Mouse (Mus musculus): ENCODE measurements around the gene Zcchc18. TPM values are rescaled to one million over a fixed set of nuclear protein-coding genes. Genes with fewer than 3 reads are reported as not detected.

Zcchc18 gene
- polyA plus RNA-seq, 1 experiment from 2014 or later = 88.8 TPM

DNA sequence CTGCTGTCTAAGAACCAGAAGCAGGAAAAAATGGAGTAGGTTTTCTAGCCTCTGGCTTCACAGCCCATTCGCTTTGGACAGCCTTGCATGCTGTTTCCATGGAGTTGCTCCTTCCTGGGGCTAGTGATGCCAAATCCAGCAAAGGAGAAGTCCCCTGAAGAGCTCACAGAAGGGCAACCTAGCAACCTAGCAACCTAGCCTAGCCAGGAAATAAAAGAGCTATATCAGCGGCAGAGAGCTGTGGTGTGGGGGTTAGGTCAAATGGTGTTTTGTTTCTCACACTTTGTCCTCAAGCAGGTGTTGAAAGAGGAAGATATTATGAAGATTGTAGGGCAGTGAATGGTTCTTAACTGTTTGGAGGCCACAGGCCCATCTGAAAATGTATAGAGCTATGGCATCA is 1.7 kb upstream of the Zcchc18 start:
- Histone ChIP-seq H3K36me3 (ENCODE audit: control insufficient read depth, insufficient read depth, low read length) (no peaks in the 10 kb centered on the region), H3K27me3 (ENCODE audit: control insufficient read depth, insufficient read depth, low read length) (0 out of 2 replicates have a peak, but pooled peaks cover 2% of the 10 kb centered on the region), H3K27ac (ENCODE audit: low read depth, low read length) (no peak overlapping the region), H3K4me1 (ENCODE audit: control insufficient read depth, insufficient read depth, low read length) (no peaks in the 10 kb centered on the region), H3K4me2 (ENCODE audit: low read depth) (no peak overlapping the region), H3K9ac (ENCODE audit: low read length) (no peak overlapping the region), H3K9me3 (ENCODE audit: control insufficient read depth, low read length) (no peaks in the 10 kb centered on the region), H3K4me3 (ENCODE audit: low read depth, low read length) (no peak overlapping the region)
- DNase-seq (ENCODE audit: low spot score) = no peak
- WGBS = 56% methylated on average over 2 of the region's 2 CpGs
- ATAC-seq (ENCODE audit: insufficient read depth, low FRiP score, low TSS enrichment) = no peak

DNA sequence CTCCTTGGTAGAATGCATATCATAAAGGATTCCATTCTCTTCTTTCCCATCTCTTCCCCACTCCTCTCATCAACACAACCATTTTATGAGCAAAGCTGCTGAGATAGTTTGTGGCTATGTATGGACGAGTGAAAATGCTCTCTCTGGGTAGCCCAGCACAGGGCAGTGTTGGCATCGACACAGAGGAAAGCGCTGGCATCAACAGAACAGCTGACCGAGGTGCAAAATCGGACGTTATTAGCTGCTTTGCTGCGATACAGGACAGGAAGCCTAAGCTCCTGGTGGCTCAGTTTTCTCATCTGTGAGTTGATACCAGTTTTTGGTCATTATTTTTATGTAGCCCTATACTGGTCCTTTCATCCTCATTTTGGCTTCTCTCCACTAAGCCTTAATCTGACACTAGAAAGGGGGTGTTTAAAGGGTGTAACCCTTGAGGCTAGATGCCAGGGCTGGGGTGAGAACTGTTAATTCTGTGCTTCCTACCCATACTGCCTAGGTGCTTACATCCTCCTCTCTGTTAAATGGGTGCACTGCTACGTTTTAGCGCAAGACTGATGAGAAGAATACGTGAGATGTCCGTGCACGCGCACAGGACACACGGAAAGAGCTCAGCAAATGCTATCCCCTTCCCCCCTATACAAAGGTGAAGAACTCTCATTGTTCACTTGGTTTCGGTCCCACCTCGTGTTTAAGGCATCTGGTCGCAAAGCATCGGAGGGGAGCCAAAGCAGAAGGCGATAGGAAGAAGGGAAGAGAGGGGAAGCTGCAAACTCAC is 577 bp upstream of the Zcchc18 start:
- Histone ChIP-seq H3K4me2 (ENCODE audit: low read depth) (peak overlapping the region; percentile 47), H3K27me3 (ENCODE audit: control insufficient read depth, insufficient read depth, low read length) (0 out of 2 replicates have a peak, but pooled peaks cover 2% of the 10 kb centered on the region), H3K9me3 (ENCODE audit: control insufficient read depth, low read length) (no peaks in the 10 kb centered on the region), H3K4me1 (ENCODE audit: control insufficient read depth, insufficient read depth, low read length) (no peaks in the 10 kb centered on the region), H3K27ac (ENCODE audit: low read depth, low read length) (0 out of 2 replicates have a peak overlapping the region, but pooled peaks have one; percentile 27), H3K4me3 (ENCODE audit: low read depth, low read length) (peak overlapping the region; percentile 32), H3K36me3 (ENCODE audit: control insufficient read depth, insufficient read depth, low read length) (no peaks in the 10 kb centered on the region), H3K9ac (ENCODE audit: low read length) (peak overlapping the region; percentile 44)
- 21% methylated on average over 19 of the region's 19 CpGs for WGBS
- peak; percentile 56 for ATAC-seq (ENCODE audit: insufficient read depth, low FRiP score, low TSS enrichment)
- no peak for DNase-seq (ENCODE audit: low spot score)

DNA sequence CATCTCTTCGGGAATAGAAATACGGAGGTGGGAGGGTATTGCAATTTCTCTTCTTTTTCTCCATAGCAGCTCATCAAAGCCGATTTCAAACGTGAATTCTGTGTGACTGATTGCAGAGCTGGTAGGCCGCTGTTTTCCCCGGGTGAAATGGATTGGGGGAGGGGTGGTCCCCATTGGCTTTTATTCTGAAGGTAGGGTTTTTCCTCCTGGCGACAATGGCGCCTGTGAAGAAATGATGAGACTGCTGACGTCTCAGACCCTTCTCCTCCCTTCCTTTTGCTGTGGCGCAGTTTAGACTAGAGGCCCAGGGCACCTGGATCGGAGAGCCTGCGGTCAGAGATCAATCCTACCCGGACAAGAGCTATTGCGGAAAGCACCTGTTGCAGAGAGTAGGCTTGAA is 686 bp downstream of the Zcchc18 start:
- WGBS = 33% methylated on average over 14 of the region's 14 CpGs
- Histone ChIP-seq H3K27me3 (ENCODE audit: control insufficient read depth, insufficient read depth, low read length) (0 out of 2 replicates have a peak, but pooled peaks cover 2% of the 10 kb centered on the region), H3K4me3 (ENCODE audit: low read depth, low read length) (peak overlapping the region; percentile 32), H3K27ac (ENCODE audit: low read depth, low read length) (no peak overlapping the region), H3K9me3 (ENCODE audit: control insufficient read depth, low read length) (no peaks in the 10 kb centered on the region), H3K4me1 (ENCODE audit: control insufficient read depth, insufficient read depth, low read length) (no peaks in the 10 kb centered on the region), H3K36me3 (ENCODE audit: control insufficient read depth, insufficient read depth, low read length) (no peaks in the 10 kb centered on the region), H3K9ac (ENCODE audit: low read length) (peak overlapping the region; percentile 46), H3K4me2 (ENCODE audit: low read depth) (peak overlapping the region; percentile 47)
- ATAC-seq (ENCODE audit: insufficient read depth, low FRiP score, low TSS enrichment) (no peak), DNase-seq (ENCODE audit: low spot score) (peak; percentile 27)

DNA sequence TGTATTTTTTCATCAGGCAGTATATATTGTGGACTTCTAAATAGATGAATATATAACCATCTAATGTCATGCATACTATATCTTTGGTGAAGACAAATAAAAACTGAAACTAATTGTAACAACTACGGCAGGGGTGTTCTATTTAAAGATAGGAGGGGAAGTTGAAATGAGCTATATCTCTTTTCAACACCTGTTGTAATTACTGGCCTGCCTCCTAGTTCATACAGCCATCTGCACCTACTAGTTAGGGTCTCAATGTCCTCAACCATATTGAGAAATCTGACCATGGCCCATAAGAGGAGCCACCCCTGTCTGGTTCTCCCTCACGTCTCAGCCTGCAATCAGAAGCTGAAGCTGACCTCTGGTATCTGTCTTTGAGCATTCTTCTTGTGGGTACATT is 3.3 kb downstream of the Zcchc18 start:
- DNase-seq (ENCODE audit: low spot score) = no peak
- 93% methylated on average over 2 of the region's 2 CpGs for WGBS
- Histone ChIP-seq H3K4me1 (ENCODE audit: control insufficient read depth, insufficient read depth, low read length) (no peaks in the 10 kb centered on the region), H3K27ac (ENCODE audit: low read depth, low read length) (no peak overlapping the region), H3K27me3 (ENCODE audit: control insufficient read depth, insufficient read depth, low read length) (0 out of 2 replicates have a peak, but pooled peaks cover 2% of the 10 kb centered on the region), H3K9me3 (ENCODE audit: control insufficient read depth, low read length) (no peaks in the 10 kb centered on the region), H3K9ac (ENCODE audit: low read length) (no peak overlapping the region), H3K36me3 (ENCODE audit: control insufficient read depth, insufficient read depth, low read length) (no peaks in the 10 kb centered on the region), H3K4me2 (ENCODE audit: low read depth) (no peak overlapping the region), H3K4me3 (ENCODE audit: low read depth, low read length) (no peak overlapping the region)
- no peak for ATAC-seq (ENCODE audit: insufficient read depth, low FRiP score, low TSS enrichment)

DNA sequence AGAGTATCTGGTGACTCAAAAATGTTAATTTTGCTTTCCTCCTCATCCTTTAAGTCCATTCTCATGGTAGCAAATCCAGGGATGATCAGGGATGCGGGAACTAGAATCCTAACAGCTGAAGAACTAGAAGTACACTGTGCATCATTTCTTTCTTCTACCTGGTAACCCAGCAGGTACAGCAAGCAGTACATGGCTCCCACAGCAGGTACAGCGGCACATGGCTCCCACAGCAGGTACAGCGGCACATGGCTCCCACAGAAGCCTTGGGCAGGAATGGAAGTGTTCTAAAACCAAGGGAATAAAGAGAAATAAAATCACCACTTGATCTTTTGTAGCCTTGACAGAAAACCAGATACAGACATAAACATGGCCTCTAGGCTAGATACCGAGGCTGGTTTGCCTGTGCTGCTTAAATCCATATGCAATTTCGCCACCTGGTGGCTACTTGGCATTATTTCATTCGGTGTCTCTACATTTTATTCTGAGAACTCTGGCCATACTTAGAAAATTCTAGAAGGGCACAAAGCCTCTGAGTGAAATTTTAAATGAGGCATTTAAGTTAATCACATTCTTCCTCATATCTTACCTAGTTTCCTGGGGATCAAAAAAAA is 22.2 kb downstream of the Zcchc18 start:
- H3K4me1 ChIP-seq (ENCODE audit: control insufficient read depth, insufficient read depth, low read length) = no peaks in the 10 kb centered on the region
- H3K4me3 ChIP-seq (ENCODE audit: low read depth, low read length) = no peak overlapping the region
- no peak overlapping the region for H3K4me2 ChIP-seq (ENCODE audit: low read depth)
- no peak overlapping the region for H3K27ac ChIP-seq (ENCODE audit: low read depth, low read length)
- 57% methylated on average over 6 of the region's 6 CpGs for WGBS
- DNase-seq (ENCODE audit: low spot score) = peak; percentile 38
- no peak overlapping the region for H3K9ac ChIP-seq (ENCODE audit: low read length)
- H3K27me3 ChIP-seq (ENCODE audit: control insufficient read depth, insufficient read depth, low read length) = no peaks in the 10 kb centered on the region
- no peaks in the 10 kb centered on the region for H3K36me3 ChIP-seq (ENCODE audit: control insufficient read depth, insufficient read depth, low read length)
- H3K9me3 ChIP-seq (ENCODE audit: control insufficient read depth, low read length) = no peaks in the 10 kb centered on the region
- ATAC-seq (ENCODE audit: insufficient read depth, low FRiP score, low TSS enrichment) = no peak

DNA sequence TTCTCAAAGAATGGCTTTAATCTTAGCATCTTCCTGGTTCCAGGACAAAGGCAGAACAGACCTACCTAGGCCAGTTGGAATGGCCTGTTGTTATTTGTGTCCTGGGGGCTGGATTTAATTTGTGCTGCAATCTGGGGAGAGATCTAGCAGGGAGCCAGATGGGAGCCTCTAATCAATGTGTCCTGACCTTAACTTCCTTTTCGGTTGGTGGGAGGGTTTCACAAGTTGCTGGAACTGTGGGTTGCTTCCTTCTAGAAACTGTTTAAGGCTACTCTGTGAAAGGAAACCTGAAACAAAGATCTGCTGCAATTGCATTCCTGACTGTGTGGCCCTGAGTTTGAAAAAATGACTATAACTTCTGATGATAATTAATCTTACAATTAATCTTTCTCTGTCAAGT is 24.7 kb downstream of the Zcchc18 start:
- Histone ChIP-seq H3K9ac (ENCODE audit: low read length) (no peak overlapping the region), H3K9me3 (ENCODE audit: control insufficient read depth, low read length) (no peaks in the 10 kb centered on the region), H3K4me1 (ENCODE audit: control insufficient read depth, insufficient read depth, low read length) (no peaks in the 10 kb centered on the region), H3K4me3 (ENCODE audit: low read depth, low read length) (no peak overlapping the region), H3K27me3 (ENCODE audit: control insufficient read depth, insufficient read depth, low read length) (no peaks in the 10 kb centered on the region), H3K27ac (ENCODE audit: low read depth, low read length) (no peak overlapping the region), H3K4me2 (ENCODE audit: low read depth) (no peak overlapping the region), H3K36me3 (ENCODE audit: control insufficient read depth, insufficient read depth, low read length) (no peaks in the 10 kb centered on the region)
- ATAC-seq (ENCODE audit: insufficient read depth, low FRiP score, low TSS enrichment) (no peak), DNase-seq (ENCODE audit: low spot score) (no peak)
- WGBS = 83% methylated on average over 1 of the region's 1 CpGs

DNA sequence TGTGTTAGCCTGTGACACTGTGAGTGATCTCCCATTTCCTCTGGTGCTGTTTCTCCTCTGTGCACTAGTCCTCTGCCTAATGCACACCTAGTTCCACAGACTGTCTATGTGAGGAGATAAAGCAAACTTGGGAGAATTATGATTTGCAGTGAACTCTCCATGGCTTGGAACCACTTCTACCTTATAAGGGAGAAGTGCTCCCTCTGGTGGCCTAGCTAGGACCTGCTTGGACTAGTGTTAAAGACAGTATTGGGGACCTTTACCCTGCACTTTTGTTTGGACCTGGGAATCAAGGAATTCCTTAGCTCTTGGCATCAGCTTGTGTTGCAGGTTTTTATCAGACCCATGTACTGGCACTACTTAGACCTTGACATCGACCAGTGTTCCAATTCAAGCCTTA is 26.4 kb downstream of the Zcchc18 start:
- ATAC-seq (ENCODE audit: insufficient read depth, low FRiP score, low TSS enrichment) (no peak), DNase-seq (ENCODE audit: low spot score) (peak; percentile 60)
- Histone ChIP-seq H3K9me3 (ENCODE audit: control insufficient read depth, low read length) (no peaks in the 10 kb centered on the region), H3K4me1 (ENCODE audit: control insufficient read depth, insufficient read depth, low read length) (no peaks in the 10 kb centered on the region), H3K4me3 (ENCODE audit: low read depth, low read length) (no peak overlapping the region), H3K9ac (ENCODE audit: low read length) (no peak overlapping the region), H3K27me3 (ENCODE audit: control insufficient read depth, insufficient read depth, low read length) (no peaks in the 10 kb centered on the region), H3K27ac (ENCODE audit: low read depth, low read length) (no peak overlapping the region), H3K36me3 (ENCODE audit: control insufficient read depth, insufficient read depth, low read length) (no peaks in the 10 kb centered on the region), H3K4me2 (ENCODE audit: low read depth) (no peak overlapping the region)
- 33% methylated on average over 1 of the region's 1 CpGs for WGBS

DNA sequence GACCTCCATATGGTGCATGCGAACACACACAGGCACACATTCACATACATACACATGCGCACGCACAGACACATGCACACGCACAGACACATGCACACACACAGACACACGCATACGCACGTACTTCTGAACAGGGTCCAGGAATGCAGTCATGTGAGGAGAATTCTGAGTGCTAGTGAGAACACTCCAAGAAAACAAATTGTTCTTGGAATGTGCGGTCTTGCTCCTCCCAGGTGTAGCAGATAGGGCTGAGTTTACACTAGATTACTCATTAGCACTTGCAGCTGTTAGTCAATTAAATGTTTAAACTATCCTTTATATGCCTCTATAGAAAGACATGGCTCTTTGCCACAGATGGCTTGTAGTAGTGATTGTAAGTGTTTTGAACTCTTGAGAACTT is 38.0 kb downstream of the Zcchc18 start:
- ATAC-seq (ENCODE audit: insufficient read depth, low FRiP score, low TSS enrichment) = no peak

DNA sequence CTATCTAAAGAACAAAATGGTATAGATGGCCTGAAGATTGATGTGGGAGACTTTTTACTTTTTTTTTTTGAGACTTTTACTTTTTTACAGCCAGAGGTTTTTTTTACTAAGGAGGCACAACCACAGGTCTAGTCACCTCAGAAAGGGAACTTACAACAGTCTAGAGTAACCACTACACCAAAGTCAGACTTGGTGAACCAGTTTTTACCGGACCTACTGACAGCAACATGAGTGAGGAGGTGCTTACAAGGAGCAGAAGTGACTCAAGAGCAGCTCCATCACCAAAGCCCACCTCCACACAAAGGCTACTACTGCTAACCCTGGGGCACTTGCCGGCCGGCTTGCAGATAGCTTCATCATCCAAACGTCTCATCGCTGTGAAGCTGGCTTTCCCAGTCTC is 38.8 kb downstream of the Zcchc18 start:
- no peak overlapping the region for H3K4me2 ChIP-seq (ENCODE audit: low read depth)
- no peak overlapping the region for H3K9ac ChIP-seq (ENCODE audit: low read length)
- 87% methylated on average over 5 of the region's 5 CpGs for WGBS
- H3K27ac ChIP-seq (ENCODE audit: low read depth, low read length) = no peak overlapping the region
- no peak overlapping the region for H3K4me3 ChIP-seq (ENCODE audit: low read depth, low read length)
- ATAC-seq (ENCODE audit: insufficient read depth, low FRiP score, low TSS enrichment) (no peak), DNase-seq (ENCODE audit: low spot score) (no peak)
- no peaks in the 10 kb centered on the region for H3K4me1 ChIP-seq (ENCODE audit: control insufficient read depth, insufficient read depth, low read length)
- H3K9me3 ChIP-seq (ENCODE audit: control insufficient read depth, low read length) = no peaks in the 10 kb centered on the region
- H3K27me3 ChIP-seq (ENCODE audit: control insufficient read depth, insufficient read depth, low read length) = no peaks in the 10 kb centered on the region
- H3K36me3 ChIP-seq (ENCODE audit: control insufficient read depth, insufficient read depth, low read length) = no peaks in the 10 kb centered on the region

More for the DNA sequence above, 38.0 kb downstream of the Zcchc18 start:
- H3K27ac ChIP-seq (ENCODE audit: low read depth, low read length) = no peak overlapping the region
- WGBS = 94% methylated on average over 8 of the region's 8 CpGs
- DNase-seq (ENCODE audit: low spot score) = no peak
- H3K9ac ChIP-seq (ENCODE audit: low read length) = no peak overlapping the region
- no peak overlapping the region for H3K4me3 ChIP-seq (ENCODE audit: low read depth, low read length)
- no peaks in the 10 kb centered on the region for H3K4me1 ChIP-seq (ENCODE audit: control insufficient read depth, insufficient read depth, low read length)
- H3K9me3 ChIP-seq (ENCODE audit: control insufficient read depth, low read length) = no peaks in the 10 kb centered on the region
- no peak overlapping the region for H3K4me2 ChIP-seq (ENCODE audit: low read depth)
- H3K27me3 ChIP-seq (ENCODE audit: control insufficient read depth, insufficient read depth, low read length) = no peaks in the 10 kb centered on the region
- H3K36me3 ChIP-seq (ENCODE audit: control insufficient read depth, insufficient read depth, low read length) = no peaks in the 10 kb centered on the region
